Mouse (Mus musculus): ENCODE data around the gene Tada1. TPM values are rescaled to one million over a fixed set of nuclear protein-coding genes. Genes with fewer than 3 reads are reported as not detected.

The Tada1 gene
- total RNA-seq, 2 experiments from 2014 or later, result 18.6 to 20.0 TPM

Other genes with a start within 250 kb of the Tada1 start
- not detected for gene Gpa33, start 248.9 kb upstream of the Tada1 start, total RNA-seq (2021)
- under 1 TPM in 1 of 2 experiments, not detected in 1; 0.29 TPM for gene Mael, start 140.3 kb upstream of the Tada1 start, total RNA-seq (2021)
- gene Ildr2, start 125.0 kb upstream of the Tada1 start, total RNA-seq (2021), result 1 to 10 TPM; 5.1 to 5.8 TPM
- 10 to 100 TPM; 15.8 to 17.8 TPM for gene Pogk, start 30.8 kb downstream of the Tada1 start, total RNA-seq (2021)
- not detected for gene Gm4846, start 118.5 kb downstream of the Tada1 start, total RNA-seq (2021)